Mouse (Mus musculus): ENCODE results near the gene Slc16a14. TPM values are rescaled to one million over a fixed set of nuclear protein-coding genes. Genes with fewer than 3 reads are reported as not detected.

The Slc16a14 gene
- polyA plus RNA-seq, 1 experiment = not detected

DNA sequence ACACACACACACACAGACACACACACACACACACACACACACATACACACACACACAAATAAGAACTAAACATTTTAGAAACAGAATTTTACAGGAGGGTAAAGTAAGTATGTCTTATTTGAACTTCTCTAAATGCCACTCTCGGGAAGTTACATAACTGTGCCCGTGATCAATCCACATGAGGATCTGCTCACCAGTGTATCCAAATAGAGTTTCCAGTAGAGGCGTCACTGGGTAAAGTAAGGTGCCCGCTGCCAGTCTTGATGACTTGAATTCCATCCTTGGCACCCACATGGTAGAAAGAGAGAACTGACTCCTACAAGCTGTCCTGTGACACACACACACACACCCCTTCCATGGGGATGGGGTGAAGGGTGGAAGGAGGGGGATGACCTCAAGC lies 52.0 kb downstream of the Slc16a14 start:
- no peak for TF ChIP-seq CTCF (IDR thresholded peaks at IDR 0.05; ENCODE audit: control insufficient read depth, insufficient read depth, low read length)
- no peak for TF ChIP-seq POLR2A (IDR thresholded peaks at IDR 0.05; ENCODE audit: borderline replicate concordance, control insufficient read depth, low read depth, low read length)
- 54% methylated on average over 4 of the region's 4 CpGs for WGBS

DNA sequence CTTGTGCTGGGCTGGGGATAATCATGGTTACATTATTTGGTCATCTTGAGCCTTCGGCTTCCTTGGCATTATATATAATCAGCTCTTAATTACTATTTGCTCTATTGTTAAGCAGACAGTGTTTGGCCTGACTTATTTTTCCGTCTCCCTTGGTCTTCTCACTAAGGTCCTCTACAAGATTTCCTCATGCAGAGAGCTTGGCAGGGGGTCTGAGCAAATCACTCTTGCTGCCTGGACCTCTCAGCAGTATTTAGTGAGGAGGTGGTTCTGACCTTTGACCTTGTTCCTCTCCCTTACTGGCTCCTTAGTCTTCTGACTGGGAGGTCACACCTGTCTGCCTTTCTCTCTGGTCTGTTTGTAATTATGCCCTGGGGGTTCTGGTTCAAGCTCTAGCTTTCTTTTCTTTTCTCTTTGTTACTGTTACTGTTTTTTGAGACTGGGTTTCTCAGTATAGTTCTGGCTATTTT lies 52.8 kb downstream of the Slc16a14 start:
- H3K27ac ChIP-seq (ENCODE audit: control insufficient read depth, insufficient read depth, low read depth, low read length, poor library complexity) = no peak overlapping the region
- 81% methylated on average over 2 of the region's 2 CpGs for WGBS
- H3K4me3 ChIP-seq (replicated peaks; ENCODE audit: control insufficient read depth, low read depth, low read length) = no peak overlapping the region
- no peaks in the 10 kb centered on the region for H3K4me1 ChIP-seq (ENCODE audit: control insufficient read depth, insufficient read depth, low read length)
- TF ChIP-seq POLR2A (IDR thresholded peaks at IDR 0.05; ENCODE audit: borderline replicate concordance, control insufficient read depth, low read depth, low read length) = no peak
- no peak for TF ChIP-seq CTCF (IDR thresholded peaks at IDR 0.05; ENCODE audit: control insufficient read depth, insufficient read depth, low read length)

More for the DNA sequence above, 52.0 kb downstream of the Slc16a14 start:
- H3K4me3 ChIP-seq (replicated peaks; ENCODE audit: control insufficient read depth, low read depth, low read length) = no peak overlapping the region
- H3K27ac ChIP-seq (ENCODE audit: control insufficient read depth, insufficient read depth, low read depth, low read length, poor library complexity) = no peak overlapping the region
- no peaks in the 10 kb centered on the region for H3K4me1 ChIP-seq (ENCODE audit: control insufficient read depth, insufficient read depth, low read length)

DNA sequence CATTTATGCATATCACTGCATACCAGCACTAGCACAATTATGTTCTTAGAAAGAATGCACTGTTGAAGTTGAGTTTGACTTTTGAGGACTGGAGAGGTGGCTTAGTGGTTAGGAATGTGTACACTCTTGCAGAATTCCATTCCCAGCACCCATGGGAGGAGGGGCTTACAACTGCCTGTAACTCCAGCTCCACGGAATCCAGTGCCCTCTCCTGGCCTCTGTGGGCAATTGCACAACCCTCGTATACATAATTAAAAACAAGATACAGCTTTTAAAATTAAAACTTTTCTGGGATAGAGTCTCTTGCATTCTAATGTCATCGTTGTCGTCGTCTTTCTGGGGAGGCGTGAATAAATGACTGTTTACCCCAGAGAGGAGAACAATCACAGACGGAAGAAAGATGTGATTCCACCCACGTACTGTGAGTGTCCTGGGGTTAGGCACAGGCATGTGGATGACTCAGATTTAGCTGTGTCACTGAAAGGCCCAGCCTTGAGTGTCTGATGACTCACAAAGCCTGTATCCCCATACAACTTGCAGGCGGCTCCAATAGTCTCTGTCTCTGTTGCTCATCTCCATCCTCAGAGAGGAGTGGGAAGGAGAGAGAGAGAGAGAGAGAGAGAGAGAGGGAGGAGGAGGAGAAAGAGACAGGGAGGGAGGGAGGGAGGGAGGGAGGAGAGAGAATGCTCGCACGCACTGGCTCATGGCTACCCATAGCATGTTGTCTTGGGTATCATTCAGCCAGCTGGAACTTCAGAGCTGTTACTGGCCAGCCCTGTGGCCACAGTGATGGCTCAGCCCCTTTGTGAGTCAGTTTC lies 53.5 kb downstream of the Slc16a14 start:
- no peaks in the 10 kb centered on the region for H3K4me1 ChIP-seq (ENCODE audit: control insufficient read depth, insufficient read depth, low read length)
- H3K4me3 ChIP-seq (replicated peaks; ENCODE audit: control insufficient read depth, low read depth, low read length) = no peak overlapping the region
- no peak overlapping the region for H3K27ac ChIP-seq (ENCODE audit: control insufficient read depth, insufficient read depth, low read depth, low read length, poor library complexity)
- TF ChIP-seq POLR2A (IDR thresholded peaks at IDR 0.05; ENCODE audit: borderline replicate concordance, control insufficient read depth, low read depth, low read length) = no peak
- no peak for TF ChIP-seq CTCF (IDR thresholded peaks at IDR 0.05; ENCODE audit: control insufficient read depth, insufficient read depth, low read length)
- 73% methylated on average over 11 of the region's 11 CpGs for WGBS

DNA sequence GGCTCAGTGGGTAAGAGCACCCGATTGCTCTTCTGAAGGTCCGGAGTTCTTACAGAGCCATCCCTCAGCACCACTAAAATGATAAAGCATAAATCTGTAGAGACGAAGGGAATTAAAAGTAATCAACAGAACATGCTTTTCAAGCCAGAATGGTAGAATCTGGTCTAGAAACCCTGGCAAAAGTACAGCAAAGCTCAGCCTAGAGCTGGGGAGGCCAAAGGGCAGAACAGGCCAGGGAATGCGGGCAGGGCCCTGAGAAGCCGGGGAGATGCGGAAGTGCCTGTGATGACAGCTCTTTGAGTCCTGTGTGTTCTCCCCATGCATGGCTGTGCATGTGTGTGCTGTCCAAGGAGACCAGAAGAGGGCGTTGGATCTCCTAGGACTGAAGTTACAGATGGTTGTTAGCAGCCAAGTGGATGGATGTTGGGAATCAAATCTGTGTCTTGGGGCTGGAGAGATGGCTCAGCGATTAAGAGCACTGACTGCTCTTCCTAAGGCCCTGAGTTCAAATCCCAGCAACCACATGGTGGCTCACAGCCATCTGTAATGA lies 55.3 kb downstream of the Slc16a14 start:
- no peak overlapping the region for H3K4me3 ChIP-seq (replicated peaks; ENCODE audit: control insufficient read depth, low read depth, low read length)
- WGBS = 86% methylated on average over 8 of the region's 8 CpGs
- TF ChIP-seq CTCF (IDR thresholded peaks at IDR 0.05; ENCODE audit: control insufficient read depth, insufficient read depth, low read length) (no peak), POLR2A (IDR thresholded peaks at IDR 0.05; ENCODE audit: borderline replicate concordance, control insufficient read depth, low read depth, low read length) (no peak)
- no peak overlapping the region for H3K27ac ChIP-seq (ENCODE audit: control insufficient read depth, insufficient read depth, low read depth, low read length, poor library complexity)
- H3K4me1 ChIP-seq (ENCODE audit: control insufficient read depth, insufficient read depth, low read length) = no peaks in the 10 kb centered on the region

DNA sequence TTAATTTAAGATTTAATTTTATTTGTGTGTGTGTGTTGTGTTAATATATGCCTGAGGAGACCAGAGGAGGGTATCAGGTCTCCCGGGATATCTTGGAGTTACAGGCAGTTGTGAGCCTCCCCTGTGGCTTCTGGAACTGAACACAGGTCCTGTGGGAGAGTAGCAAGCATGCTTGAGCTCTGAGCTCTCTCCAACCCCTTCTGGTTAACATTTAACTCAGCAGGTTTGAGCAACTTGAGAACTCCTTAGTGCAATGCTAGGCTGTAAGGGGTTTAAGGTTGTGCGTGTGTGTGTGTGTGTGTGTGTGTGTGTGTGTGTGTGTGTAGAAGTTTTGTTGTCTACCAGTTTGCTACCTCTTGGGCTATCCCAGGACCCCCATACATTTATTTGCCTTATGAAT lies 57.3 kb downstream of the Slc16a14 start:
- Histone ChIP-seq H3K27ac (ENCODE audit: control insufficient read depth, insufficient read depth, low read depth, low read length, poor library complexity) (no peak overlapping the region), H3K4me3 (replicated peaks; ENCODE audit: control insufficient read depth, low read depth, low read length) (no peak overlapping the region), H3K4me1 (ENCODE audit: control insufficient read depth, insufficient read depth, low read length) (no peaks in the 10 kb centered on the region)
- no peak for TF ChIP-seq POLR2A (IDR thresholded peaks at IDR 0.05; ENCODE audit: borderline replicate concordance, control insufficient read depth, low read depth, low read length)
- TF ChIP-seq CTCF (IDR thresholded peaks at IDR 0.05; ENCODE audit: control insufficient read depth, insufficient read depth, low read length) = no peak
- WGBS = 88% methylated on average over 2 of the region's 2 CpGs

DNA sequence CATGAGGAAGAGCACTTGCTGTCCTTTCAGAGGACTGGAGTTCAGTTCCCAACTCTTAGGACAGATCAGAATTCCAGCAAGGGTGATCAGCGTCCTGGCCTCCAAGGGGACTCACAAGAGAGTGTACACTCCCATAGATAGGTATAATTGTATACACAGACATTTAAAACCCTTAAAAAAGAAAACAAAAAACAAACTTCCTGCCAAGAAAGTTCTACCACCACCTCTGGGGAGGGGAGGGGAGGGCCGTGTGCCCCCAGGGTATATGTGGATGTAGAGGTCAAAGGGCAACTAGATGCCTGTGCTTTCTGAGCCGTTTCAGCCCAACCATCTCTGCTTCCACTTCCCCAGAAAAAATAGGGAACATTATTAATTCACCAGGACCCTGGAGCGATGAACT lies 62.0 kb downstream of the Slc16a14 start:
- no peak overlapping the region for H3K27ac ChIP-seq (ENCODE audit: control insufficient read depth, insufficient read depth, low read depth, low read length, poor library complexity)
- H3K4me1 ChIP-seq (ENCODE audit: control insufficient read depth, insufficient read depth, low read length) = no peaks in the 10 kb centered on the region
- whole genome bisulfite sequencing = 65% methylated on average over 4 of the region's 4 CpGs
- H3K4me3 ChIP-seq (replicated peaks; ENCODE audit: control insufficient read depth, low read depth, low read length) = no peak overlapping the region
- no peak for TF ChIP-seq POLR2A (IDR thresholded peaks at IDR 0.05; ENCODE audit: borderline replicate concordance, control insufficient read depth, low read depth, low read length)
- TF ChIP-seq CTCF (IDR thresholded peaks at IDR 0.05; ENCODE audit: control insufficient read depth, insufficient read depth, low read length) = no peak

DNA sequence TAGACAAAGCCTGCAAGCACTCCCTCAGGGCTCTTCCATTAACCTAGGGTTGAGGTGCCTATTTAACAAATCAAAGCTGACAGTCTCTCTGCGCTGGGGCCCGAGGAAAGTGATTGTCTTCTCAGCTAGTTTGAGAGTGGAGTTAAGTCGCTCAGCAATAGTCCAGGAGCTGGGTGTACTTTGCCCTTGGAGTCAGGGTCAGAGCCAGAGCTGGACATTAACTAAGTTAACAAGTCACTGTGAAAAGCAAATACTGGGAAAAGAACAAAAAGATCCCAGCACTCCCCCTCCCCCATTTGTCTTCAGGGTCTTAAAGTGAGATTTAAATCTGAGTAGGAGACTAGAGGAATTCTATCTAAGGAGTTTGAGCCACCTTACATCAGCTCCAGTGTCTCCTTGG lies 62.8 kb downstream of the Slc16a14 start:
- 84% methylated on average over 3 of the region's 3 CpGs for WGBS
- Histone ChIP-seq H3K4me1 (ENCODE audit: control insufficient read depth, insufficient read depth, low read length) (no peaks in the 10 kb centered on the region), H3K4me3 (replicated peaks; ENCODE audit: control insufficient read depth, low read depth, low read length) (no peak overlapping the region), H3K27ac (ENCODE audit: control insufficient read depth, insufficient read depth, low read depth, low read length, poor library complexity) (no peak overlapping the region)
- TF ChIP-seq POLR2A (IDR thresholded peaks at IDR 0.05; ENCODE audit: borderline replicate concordance, control insufficient read depth, low read depth, low read length) = no peak
- no peak for TF ChIP-seq CTCF (IDR thresholded peaks at IDR 0.05; ENCODE audit: control insufficient read depth, insufficient read depth, low read length)

DNA sequence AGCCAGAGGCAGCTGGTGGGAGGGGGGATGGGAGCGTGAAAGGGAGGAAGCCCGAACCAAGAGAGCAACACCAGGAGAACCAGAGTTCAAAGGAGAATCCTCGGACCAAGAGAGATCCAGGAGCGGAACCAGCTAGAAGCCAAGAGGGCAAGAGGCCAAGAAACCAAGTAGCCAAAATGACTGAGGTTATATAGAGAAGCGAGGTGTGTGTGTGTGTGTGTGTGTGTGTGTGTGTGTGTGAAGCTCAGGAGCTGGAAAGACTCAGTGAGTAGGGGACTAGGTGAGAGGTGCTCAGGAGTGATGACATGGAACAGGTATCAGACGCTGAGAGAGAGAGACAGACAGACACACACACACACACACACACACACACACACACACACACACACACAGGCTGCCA lies 63.8 kb downstream of the Slc16a14 start:
- TF ChIP-seq POLR2A (IDR thresholded peaks at IDR 0.05; ENCODE audit: borderline replicate concordance, control insufficient read depth, low read depth, low read length) = no peak
- TF ChIP-seq CTCF (IDR thresholded peaks at IDR 0.05; ENCODE audit: control insufficient read depth, insufficient read depth, low read length) = no peak
- 76% methylated on average over 6 of the region's 6 CpGs for whole genome bisulfite sequencing
- Histone ChIP-seq H3K4me3 (replicated peaks; ENCODE audit: control insufficient read depth, low read depth, low read length) (no peak overlapping the region), H3K27ac (ENCODE audit: control insufficient read depth, insufficient read depth, low read depth, low read length, poor library complexity) (no peak overlapping the region), H3K4me1 (ENCODE audit: control insufficient read depth, insufficient read depth, low read length) (no peaks in the 10 kb centered on the region)

All from bone marrow, adult 2 months (tissue).